Mouse (Mus musculus) ovary, adult 18-20 months (tissue): ENCODE measurements at regions not wholly inside any gene's neighbourhood (a gene's known extent, or its start where the extent isn't known, plus 50 kb on each side); places are given as distances from the start of the nearest gene placed in this dataset.

Experiments
- DNase-seq: peaks from one replicate; pipeline ENCODE4 v3.0.0; 2022; ENCODE audit warnings: low spot score, mixed read lengths

- DNase-seq: no peak
Measured at GRCm38 (mm10) chr16:86806374-86806773, 547.6 kb upstream of the N6amt1 start.

DNA sequence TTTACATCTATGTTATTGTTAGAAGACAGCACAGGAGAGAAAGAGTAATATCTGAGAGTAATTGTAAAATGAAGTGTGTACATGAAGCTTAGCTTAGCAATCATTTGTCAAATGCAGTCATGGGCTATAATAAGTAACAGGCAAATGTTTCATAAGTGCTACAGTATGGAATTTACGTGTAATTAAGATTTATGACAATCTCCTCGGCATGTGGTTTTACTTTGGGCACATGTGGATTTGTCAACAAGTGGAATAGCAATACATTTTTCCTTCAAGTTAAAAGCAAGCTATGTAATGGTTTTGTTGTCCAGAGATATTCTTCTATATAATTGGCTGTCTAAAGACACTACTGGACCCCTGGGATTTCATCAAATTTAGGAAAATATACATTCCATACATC is 577.9 kb upstream of the N6amt1 start:
- no peak for DNase-seq

DNA sequence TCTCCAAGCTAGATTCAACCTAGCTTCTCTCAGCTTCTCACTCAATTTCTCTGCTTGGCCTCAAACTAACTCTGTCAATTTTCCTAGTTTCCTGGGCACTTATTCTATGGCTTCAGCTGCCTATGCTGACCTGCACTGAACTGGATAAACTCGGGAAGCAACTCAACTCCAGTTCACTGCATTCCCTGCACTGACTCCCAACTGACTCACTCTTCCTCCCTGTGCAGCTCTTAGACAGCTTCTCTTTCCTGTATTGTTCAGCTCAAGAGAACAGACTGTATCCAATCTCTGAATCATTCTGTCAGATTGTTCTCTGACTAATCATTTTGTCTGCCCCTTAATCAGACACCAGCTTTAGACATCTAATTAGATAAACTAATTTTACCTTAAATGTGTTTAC is 581.4 kb upstream of the N6amt1 start:
- no peak for DNase-seq

- no peak for DNase-seq
Measured at GRCm38 (mm10) chr16:86768912-86769311, 585.1 kb upstream of the N6amt1 start.

- no peak for DNase-seq
Measured at GRCm38 (mm10) chr16:86768355-86768754, 585.6 kb upstream of the N6amt1 start.

DNA sequence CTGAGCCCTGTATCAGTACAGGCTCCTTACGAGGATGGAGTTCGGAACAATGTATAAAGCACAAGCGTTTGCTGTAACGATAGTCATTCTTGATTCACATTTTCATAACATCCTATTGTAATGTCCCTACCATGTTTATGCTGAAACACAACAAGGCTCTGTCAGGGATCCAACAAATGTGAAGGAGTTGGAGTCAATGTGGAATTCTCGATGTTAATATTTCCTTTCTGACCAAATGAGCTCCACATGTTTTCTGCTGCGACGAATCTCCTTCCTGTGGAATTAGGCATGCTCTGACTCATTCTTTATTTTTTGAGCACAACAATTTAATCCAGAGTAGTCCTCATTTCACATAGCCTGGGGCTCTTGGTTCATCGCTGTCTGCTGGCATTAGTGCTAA is 588.0 kb upstream of the N6amt1 start:
- DNase-seq: no peak

GRCm38 (mm10) chr16:86741236-86741635 is 612.7 kb upstream of the N6amt1 start:
- DNase-seq: no peak

GRCm38 (mm10) chr16:86718982-86719771 is 634.8 kb upstream of the N6amt1 start:
- peak; percentile 6 for DNase-seq

GRCm38 (mm10) chr16:86718353-86718752 is 635.6 kb upstream of the N6amt1 start:
- DNase-seq: no peak

DNA sequence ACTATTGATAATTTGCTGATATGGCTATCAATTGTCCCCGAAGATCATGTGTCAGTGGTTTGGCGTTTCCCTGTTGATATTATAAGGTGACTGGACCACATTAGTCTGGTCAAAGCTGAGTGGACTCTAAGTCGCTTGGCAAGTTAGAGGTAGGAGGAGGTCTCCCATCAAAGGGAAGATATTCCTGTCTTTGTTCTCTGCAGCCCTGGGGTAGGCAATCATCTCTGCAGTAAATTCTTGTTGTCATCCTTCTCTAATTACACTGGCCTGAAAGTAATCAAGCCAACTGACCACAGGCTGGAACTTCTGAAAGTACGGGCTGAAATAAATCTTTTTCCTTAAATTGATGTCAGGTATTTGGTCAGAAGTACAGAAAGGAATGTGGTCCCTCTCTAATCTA is 652.3 kb upstream of the N6amt1 start:
- DNase-seq: no peak

DNA sequence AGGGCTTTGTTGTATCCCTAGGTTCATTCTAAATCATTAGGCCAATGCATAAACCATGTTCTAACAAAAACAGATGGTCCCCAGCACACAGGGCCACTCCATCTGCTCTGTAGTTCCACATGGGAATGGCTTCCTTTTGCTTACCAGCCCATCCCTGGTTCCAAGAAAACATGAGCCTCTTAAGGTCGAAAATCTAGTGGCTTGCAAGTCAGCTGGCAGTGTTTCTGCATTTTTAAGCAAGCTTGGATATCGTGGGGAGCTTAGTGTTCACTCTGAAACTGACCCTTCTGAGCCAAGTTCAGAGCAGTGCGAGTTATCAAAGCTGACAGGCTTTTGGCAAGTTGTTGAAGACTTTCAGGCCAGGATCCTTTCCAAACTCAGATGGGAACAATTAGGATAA is 659.5 kb upstream of the N6amt1 start:
- peak; percentile 35 for DNase-seq

- no peak for DNase-seq
Measured at GRCm38 (mm10) chr16:86659154-86659553, 694.8 kb upstream of the N6amt1 start.

DNA sequence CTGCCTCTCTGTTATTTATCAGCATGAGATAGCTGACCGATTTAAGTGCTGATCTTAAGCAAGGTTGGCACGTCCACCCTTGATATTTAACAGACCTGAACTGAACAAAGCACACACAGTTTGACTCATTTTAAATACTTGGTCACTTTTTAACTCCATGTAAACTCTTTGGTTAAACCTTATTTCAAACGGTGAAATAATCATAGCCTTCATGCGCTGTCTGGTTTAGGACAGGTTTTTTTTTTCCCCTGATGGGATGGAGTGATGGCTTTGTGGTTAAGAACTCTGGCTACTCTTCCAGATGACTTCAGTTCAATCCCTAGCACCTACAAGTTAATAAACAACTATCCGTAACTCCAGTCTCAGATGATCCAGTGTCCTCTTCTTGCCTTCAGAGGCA is 706.7 kb upstream of the N6amt1 start:
- DNase-seq: no peak

GRCm38 (mm10) chr16:86646753-86647152 is 707.2 kb upstream of the N6amt1 start:
- DNase-seq: no peak

GRCm38 (mm10) chr16:86645436-86645835 is 708.5 kb upstream of the N6amt1 start:
- no peak for DNase-seq

DNA sequence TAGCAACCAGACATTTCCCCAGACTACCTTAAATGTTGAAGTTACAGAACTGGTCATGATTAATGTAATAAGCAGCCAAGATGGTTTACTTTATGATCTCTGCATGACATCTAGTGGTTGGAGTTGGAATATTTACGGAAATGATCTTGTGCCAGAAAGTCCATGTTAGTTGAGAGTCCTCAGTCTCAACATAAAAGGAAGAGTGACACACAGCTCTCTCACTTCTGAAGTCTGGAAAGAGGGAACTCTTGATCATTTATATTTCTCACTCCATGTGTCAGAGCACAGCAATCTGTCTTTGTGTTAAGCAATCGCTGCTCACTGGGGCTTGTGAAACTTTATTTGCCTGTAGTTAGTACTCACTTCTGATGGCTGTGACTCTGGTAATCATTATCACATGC is 709.1 kb upstream of the N6amt1 start:
- no peak for DNase-seq

- DNase-seq: no peak
Measured at GRCm38 (mm10) chr16:86604166-86604565, 702.5 kb upstream of the Adamts5 start.

DNA sequence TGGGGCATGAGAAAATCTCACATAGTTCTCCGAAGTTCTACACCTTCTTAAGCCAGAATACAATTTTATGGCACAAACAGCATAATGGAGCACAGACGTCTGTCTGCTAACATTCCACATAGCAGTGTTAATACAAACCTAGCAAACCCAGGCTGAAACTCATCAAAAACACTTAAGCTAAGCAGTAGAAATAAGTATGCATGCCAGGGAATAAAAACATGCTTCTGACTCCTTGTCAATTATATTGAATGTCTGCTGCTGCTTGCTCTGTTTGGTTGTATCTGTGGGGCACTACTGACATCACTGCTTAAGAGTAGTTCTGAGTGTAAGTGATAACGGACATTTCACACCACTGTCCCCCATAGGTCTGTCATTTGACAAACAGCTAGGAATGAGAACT is 693.4 kb upstream of the Adamts5 start:
- DNase-seq: no peak

GRCm38 (mm10) chr16:86586044-86586443 is 684.4 kb upstream of the Adamts5 start:
- DNase-seq: no peak

DNA sequence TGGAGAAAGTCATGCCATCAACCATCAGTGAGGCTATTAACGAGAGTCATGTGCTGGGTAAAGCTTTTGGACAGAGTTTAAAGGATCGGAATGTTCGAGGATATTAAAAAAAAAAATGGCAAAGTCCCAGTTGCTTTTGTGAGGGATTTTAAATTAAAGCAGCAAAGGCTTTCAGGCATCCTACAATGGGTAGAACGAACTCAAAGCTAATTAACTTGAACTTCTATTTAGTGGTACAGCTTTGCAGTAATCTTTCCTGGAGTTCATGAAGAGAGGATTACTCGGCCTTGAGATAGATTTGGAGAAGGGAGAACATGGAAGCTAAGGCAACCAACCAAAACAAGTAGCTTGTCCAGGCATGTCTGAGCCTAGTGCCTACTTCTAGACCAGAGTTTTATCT is 676.7 kb upstream of the Adamts5 start:
- DNase-seq: no peak

GRCm38 (mm10) chr16:86547465-86548043 is 645.9 kb upstream of the Adamts5 start:
- DNase-seq: no peak

DNA sequence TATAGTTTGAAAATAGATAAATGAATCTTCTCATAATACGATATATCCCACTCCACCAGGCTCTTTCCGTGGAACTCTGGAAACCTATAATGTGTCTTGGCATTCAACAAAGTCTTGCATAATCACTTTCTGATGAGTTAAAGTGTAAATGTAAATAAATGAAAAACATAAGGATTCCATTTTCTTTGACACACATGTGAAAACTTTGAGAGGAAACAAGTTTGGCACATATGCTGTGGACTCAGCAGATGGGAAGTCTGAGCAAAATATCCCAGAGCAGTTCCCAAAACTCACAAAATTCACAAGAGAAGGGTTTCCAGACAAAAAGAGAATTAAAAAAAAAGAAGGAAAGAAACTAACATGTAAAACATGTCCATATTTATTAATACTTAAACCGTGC is 645.3 kb upstream of the Adamts5 start:
- DNase-seq: no peak

DNA sequence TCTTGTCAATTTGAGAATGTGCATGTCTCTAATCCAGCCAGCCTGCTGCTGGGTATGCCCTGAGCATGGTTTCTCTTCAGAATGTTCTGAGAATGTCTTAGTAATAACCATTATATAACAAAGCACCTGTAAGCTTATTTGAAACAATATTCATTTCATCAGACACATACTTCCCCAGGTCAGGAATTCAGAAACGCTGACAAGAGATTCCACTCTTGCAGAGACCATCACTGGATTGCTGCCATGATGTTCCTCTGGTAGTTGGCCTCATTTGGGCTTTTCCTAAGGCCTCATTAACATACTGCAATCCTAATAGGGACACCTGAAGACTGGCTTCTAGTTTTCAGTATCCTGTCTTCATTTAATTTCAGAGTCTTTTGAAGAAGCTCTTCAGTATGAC is 642.5 kb upstream of the Adamts5 start:
- no peak for DNase-seq

DNA sequence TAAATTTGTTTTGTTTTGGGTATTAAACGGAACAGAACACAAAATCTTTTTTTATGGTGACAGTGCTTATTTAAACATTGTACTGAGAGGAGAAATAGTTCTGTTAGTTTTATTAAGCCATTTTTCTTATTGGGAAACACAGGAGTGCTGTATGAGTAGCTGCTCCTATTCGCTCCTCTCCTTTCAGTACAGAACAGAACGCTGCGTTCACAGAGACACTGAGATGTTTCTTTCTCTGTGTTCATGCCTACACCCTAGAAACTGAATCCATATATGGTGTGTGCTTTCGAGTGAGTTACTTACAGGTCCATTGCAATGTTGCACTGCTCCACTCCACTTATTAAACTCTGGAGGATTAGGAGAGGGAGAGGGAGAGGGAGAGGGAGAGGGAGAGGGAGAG is 634.9 kb upstream of the Adamts5 start:
- no peak for DNase-seq
